Mouse (Mus musculus) gastrocnemius, adult 2 months (tissue): Measurements from ENCODE around the gene Spg7. TPM values are rescaled to one million over a fixed set of nuclear protein-coding genes. Genes with fewer than 3 reads are reported as not detected.
"Not testable (repeated sequence)": the region's sequence is repeated elsewhere in the genome, so short reads cannot be mapped to it uniquely, and the experiment has no call there.

Source experiments
- DNase-seq: peaks from one replicate; pipeline ENCODE4 v3.0.0; 2022
- H3K27ac ChIP-seq: fragments of 200-600 bp; 2 replicates; pipeline ENCODE4 v1.8.1; 2022; ENCODE audit warnings: mild to moderate bottlenecking
- H3K4me3 ChIP-seq: fragments of 200-600 bp; 2 replicates; pipeline ENCODE4 v1.8.1; 2022; ENCODE audit warnings: mild to moderate bottlenecking, moderate library complexity
- CTCF ChIP-seq: fragments of 200-600 bp; IDR thresholded peaks from 2 replicates; pipeline ENCODE4 v1.8.1; 2022; ENCODE audit warnings: antibody characterized with exemption, mild to moderate bottlenecking, moderate library complexity
- intact Hi-C: fragments of 180-260 bp; cut with DNase I; formaldehyde crosslinking; loops from one replicate; pipeline ENCODE4 v1.15.1; 2025
- total RNA-seq, 2 experiments: library from RNA; stranded (reverse); gene quantifications; 2 replicates each; pipeline ENCODE4 v1.2.3; 2021

Spg7 gene
- total RNA-seq, 2 experiments from 2014 or later = 67.4 to 74.9 TPM

- intact Hi-C loops = loop anchor here (5.0 kb wide), 1 partner anchor 214 kb away; no protein-coding TSS in a partner anchor
- no peak for TF ChIP-seq CTCF
- DNase-seq = no peak
Measured at GRCm38 (mm10) chr8:123066101-123066683, 3.5 kb downstream of the Spg7 start.

GRCm38 (mm10) chr8:123071176-123071575 lies 8.4 kb downstream of the Spg7 start:
- H3K27ac ChIP-seq = no peak overlapping the region
- no peak for TF ChIP-seq CTCF
- DNase-seq = no peak
- no peak overlapping the region for H3K4me3 ChIP-seq
- intact Hi-C loops = loop anchor here (10.0 kb wide), 2 partner anchors 476 to 686 kb away; no protein-coding TSS in a partner anchor

More at GRCm38 (mm10) chr8:123066101-123066683, 3.5 kb downstream of the Spg7 start:
- peak overlapping the region; percentile 83 for H3K4me3 ChIP-seq
- H3K27ac ChIP-seq = peak overlapping the region; percentile 93

GRCm38 (mm10) chr8:123077213-123077612 lies 14.5 kb downstream of the Spg7 start:
- TF ChIP-seq CTCF = no peak
- Histone ChIP-seq H3K27ac (no peak overlapping the region), H3K4me3 (no peak overlapping the region)
- DNase-seq = no peak
- intact Hi-C loops = loop anchor here (10.0 kb wide), 2 partner anchors 482 to 692 kb away; no protein-coding TSS in a partner anchor

- no peak for TF ChIP-seq CTCF
- no peak overlapping the region for H3K27ac ChIP-seq
- intact Hi-C loops = no loop called here
- no peak for DNase-seq
- no peak overlapping the region for H3K4me3 ChIP-seq
Measured at GRCm38 (mm10) chr8:123082993-123083392, 20.3 kb downstream of the Spg7 start.

- Histone ChIP-seq H3K4me3 (no peak overlapping the region), H3K27ac (no peak overlapping the region)
- no peak for DNase-seq
- TF ChIP-seq CTCF = no peak
- intact Hi-C loops = no loop called here
Measured at GRCm38 (mm10) chr8:123083610-123084009, 20.9 kb downstream of the Spg7 start.

- no peak overlapping the region for H3K4me3 ChIP-seq
- intact Hi-C loops = no loop called here
- TF ChIP-seq CTCF = no peak
- DNase-seq = no peak
- no peak overlapping the region for H3K27ac ChIP-seq
Measured at GRCm38 (mm10) chr8:123087289-123087688, 24.5 kb downstream of the Spg7 start.

- Histone ChIP-seq H3K4me3 (no peak overlapping the region), H3K27ac (no peak overlapping the region)
- intact Hi-C loops = loop anchor here (5.0 kb wide), 1 partner anchor 190 kb away; no protein-coding TSS in a partner anchor
- no peak for TF ChIP-seq CTCF
- DNase-seq = no peak
Measured at GRCm38 (mm10) chr8:123097216-123097615, 34.5 kb downstream of the Spg7 start.

- no peak for DNase-seq
- Histone ChIP-seq H3K4me3 (no peak overlapping the region), H3K27ac (no peak overlapping the region)
- TF ChIP-seq CTCF = peak; percentile 14; the same call in 1 of the 2 replicates
- intact Hi-C loops = loop anchor here (5.0 kb wide), 1 partner anchor 191 kb away; no protein-coding TSS in a partner anchor
Measured at GRCm38 (mm10) chr8:123097786-123098584, 35.2 kb downstream of the Spg7 start.

- Histone ChIP-seq H3K4me3 (no peak overlapping the region), H3K27ac (no peak overlapping the region)
- DNase-seq = no peak
- TF ChIP-seq CTCF = no peak
- intact Hi-C loops = loop anchor here (5.0 kb wide), 1 partner anchor 112 kb away; the partner anchor contains the start of genes Chmp1a and Spata33
Measured at GRCm38 (mm10) chr8:123100288-123100687, 37.5 kb downstream of the Spg7 start.

GRCm38 (mm10) chr8:123101244-123101643 lies 38.5 kb downstream of the Spg7 start:
- no peak overlapping the region; the same call in 1 of the 2 replicates for H3K4me3 ChIP-seq
- intact Hi-C loops = loop anchor here (5.0 kb wide), 1 partner anchor 111 kb away; the partner anchor contains the start of genes Chmp1a and Spata33
- peak; percentile 12; the same call in 1 of the 2 replicates for TF ChIP-seq CTCF
- peak overlapping the region; percentile 96 for H3K27ac ChIP-seq
- DNase-seq = no peak

- intact Hi-C loops = loop anchor here (5.0 kb wide), 1 partner anchor 110 kb away; the partner anchor contains the start of genes Chmp1a and Spata33
- no peak for TF ChIP-seq CTCF
- peak within 1 kb of the TSS; percentile 96 for H3K27ac ChIP-seq
- peak within 1 kb of the TSS; percentile 92 for H3K4me3 ChIP-seq
- peak; percentile 98 for DNase-seq
Measured at GRCm38 (mm10) chr8:123101735-123102685, 39.3 kb downstream of the Spg7 start, which contains the start of gene Rpl13. TSS of gene Rpl13 (plus strand) at chr8:123102350.

GRCm38 (mm10) chr8:123102855-123103254 lies 40.1 kb downstream of the Spg7 start:
- intact Hi-C loops = loop anchor here (5.0 kb wide), 1 partner anchor 109 kb away; the partner anchor contains the start of genes Chmp1a and Spata33
- not testable (repeated sequence) for DNase-seq
- Histone ChIP-seq H3K27ac (peak overlapping the region; percentile 96), H3K4me3 (peak overlapping the region; percentile 92)
